Mouse (Mus musculus): ENCODE data around the gene Ptpn22. TPM values are rescaled to one million over a fixed set of nuclear protein-coding genes. Genes with fewer than 3 reads are reported as not detected.

Ptpn22 gene
- polyA plus RNA-seq, 1 experiment from 2014 or later = 0.70 TPM

Other genes starting within 250 kb of the Ptpn22 start
- gene Atg4a-ps, start 213.7 kb upstream of the Ptpn22 start, polyA plus RNA-seq (2015; fragmentation: Nextera tagmentation; extraction: Ambion mirVana) = 0.11 TPM in 1 of 2 replicates, not detected in the other
- gene Olfml3, start 121.8 kb upstream of the Ptpn22 start, polyA plus RNA-seq (2015; fragmentation: Nextera tagmentation; extraction: Ambion mirVana) = 14.2 and 16.8 TPM in 2 replicates
- gene Gm10964, start 120.4 kb upstream of the Ptpn22 start, polyA plus RNA-seq (2015; fragmentation: Nextera tagmentation; extraction: Ambion mirVana) = not detected in 2 replicates
- gene Hipk1, start 68.2 kb upstream of the Ptpn22 start, polyA plus RNA-seq (2015; fragmentation: Nextera tagmentation; extraction: Ambion mirVana) = 10.6 and 11.7 TPM in 2 replicates
- gene Dclre1b, start 50.4 kb upstream of the Ptpn22 start, polyA plus RNA-seq (2015; fragmentation: Nextera tagmentation; extraction: Ambion mirVana) = 17.2 and 24.6 TPM in 2 replicates
- 23.3 and 23.9 TPM in 2 replicates for gene Ap4b1, start 50.3 kb upstream of the Ptpn22 start, polyA plus RNA-seq (2015; fragmentation: Nextera tagmentation; extraction: Ambion mirVana)
- gene Gm43064, start 50.2 kb upstream of the Ptpn22 start, polyA plus RNA-seq (2015; fragmentation: Nextera tagmentation; extraction: Ambion mirVana) = 0.21 and 0.54 TPM in 2 replicates
- gene Bcl2l15, start 27.2 kb upstream of the Ptpn22 start, polyA plus RNA-seq (2015; fragmentation: Nextera tagmentation; extraction: Ambion mirVana) = 0.50 and 0.79 TPM in 2 replicates
- 19.4 and 19.8 TPM in 2 replicates for gene Rsbn1, start 54.3 kb downstream of the Ptpn22 start, polyA plus RNA-seq (2015; fragmentation: Nextera tagmentation; extraction: Ambion mirVana)
- 28.6 and 30.4 TPM in 2 replicates for gene Phtf1, start 108.3 kb downstream of the Ptpn22 start, polyA plus RNA-seq (2015; fragmentation: Nextera tagmentation; extraction: Ambion mirVana)

All from neural tube, embryonic 13.5 days (tissue).